Mouse (Mus musculus): ENCODE data around the gene Elovl7.

Gene Elovl7

DNA sequence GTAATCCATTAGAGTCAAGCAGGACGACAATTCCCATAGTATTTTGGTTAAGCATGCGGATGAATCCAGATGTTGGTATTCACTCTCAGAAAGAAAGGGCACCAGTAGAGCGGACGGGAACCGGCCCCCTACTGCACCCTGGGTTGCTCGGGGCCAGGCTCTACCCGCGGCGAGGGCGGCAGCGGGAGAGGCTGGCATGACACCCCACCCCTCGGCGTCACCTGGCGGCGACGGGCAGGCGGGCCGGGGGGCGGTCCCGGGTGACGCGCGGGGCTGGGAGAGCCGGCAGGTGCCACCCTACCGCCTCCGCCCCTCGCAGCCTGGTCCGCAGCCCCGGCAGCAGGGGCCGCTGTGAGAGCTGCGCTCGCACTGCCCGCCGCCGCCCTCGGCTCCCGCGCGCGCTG lies at the start of gene Elovl7:
Gene Elovl7, plus strand, starts transcription at position 324 of the 404 bp plus-strand sequence.
- peak; percentile 78 for DNase-seq

DNA sequence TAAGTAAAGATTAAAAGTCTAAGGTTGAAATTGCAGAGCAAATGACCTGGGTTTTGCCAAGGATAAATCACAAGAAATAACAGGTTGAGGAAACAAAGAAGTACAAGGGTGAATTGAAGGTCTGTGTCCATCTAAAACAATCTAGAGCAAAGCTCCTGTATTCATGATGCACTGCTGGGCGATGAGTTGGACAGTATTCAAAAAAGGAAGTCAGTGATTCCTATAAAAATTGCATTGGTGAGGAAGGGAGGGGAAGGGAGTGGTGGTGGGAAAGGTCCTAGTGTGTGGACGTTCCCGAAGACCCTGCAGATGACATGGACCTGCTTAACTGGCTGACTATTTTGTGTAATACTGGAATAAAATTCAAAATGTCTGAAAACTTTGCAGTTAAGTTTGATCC lies 49.6 kb upstream of the Elovl7 start:
- no peak for DNase-seq

DNA sequence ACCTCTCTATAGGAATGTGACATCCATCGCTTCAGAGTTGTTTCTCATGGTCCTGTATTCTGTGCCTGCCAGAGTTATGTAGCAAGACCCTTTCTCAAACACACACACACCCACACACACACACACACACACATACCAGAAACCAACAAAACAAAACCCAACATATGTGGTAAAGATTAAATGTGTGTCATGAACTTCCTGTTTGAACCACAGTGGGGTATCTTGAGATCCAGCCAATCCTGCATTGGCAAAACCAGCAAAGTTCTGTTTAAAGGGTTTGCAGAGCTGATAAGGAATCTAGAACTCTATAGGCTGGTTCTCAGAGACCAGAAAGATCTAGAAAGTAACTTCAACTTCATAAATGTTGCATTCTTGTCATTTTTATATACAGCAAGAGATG lies 44.2 kb upstream of the Elovl7 start:
- DNase-seq: no peak

DNA sequence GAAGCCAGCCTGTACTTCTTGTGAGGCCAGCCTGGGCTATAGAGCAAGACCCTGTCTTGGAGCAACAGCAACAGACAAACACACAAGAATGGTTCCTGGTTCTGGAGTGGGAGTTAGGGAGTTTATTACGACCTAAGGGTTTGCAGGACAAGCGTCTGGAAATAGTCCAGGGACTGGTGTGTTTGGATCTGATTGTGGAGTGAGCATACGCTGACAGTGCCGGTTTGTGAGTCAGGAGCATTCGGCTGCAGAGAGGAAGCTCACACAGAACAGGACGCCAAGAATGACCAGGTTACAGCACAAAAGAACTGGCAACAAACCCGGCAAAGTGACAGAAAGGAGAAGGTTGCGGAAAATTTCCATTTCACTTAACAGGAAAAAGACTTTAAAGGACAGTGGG lies 43.7 kb upstream of the Elovl7 start:
- DNase-seq: no peak

DNA sequence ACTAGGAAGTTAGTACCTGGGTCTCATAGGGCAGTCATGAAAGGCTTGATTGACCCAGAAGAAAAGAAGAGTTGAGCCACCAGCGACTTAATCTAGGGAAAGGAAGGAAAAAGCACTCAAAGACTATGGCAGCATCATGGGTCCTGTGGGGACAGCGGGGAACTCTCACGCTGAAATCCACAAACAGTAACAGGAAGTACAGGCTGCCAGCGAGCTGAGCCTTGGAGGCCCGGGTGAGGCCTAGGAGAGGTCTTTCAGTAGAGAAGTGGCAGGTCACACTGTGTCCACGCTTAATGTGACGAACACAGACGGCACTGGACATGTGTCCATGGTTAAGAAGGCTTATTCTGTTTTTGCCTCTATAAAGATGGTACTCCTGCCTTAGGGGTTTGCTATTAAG lies 34.6 kb upstream of the Elovl7 start:
- no peak for DNase-seq

DNA sequence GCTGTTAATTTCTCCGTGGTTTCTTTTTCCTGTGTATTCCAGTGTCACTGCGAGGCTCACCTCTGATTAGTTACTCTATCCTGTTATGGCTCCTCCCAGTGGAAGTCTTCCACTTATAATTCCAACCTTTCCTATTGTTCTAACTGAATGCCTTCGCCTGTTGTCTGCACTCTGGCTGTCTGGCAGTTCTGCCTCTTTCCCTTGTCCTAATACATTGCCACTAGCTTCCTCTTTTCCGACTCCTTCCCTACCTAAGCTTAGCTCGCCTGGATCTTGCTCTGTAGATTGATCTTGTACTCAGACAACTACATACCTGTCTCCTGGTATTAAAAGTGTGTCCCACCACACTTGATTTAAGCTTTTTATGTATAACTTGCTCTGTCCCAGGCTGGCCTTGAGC lies 33.4 kb upstream of the Elovl7 start:
- no peak for DNase-seq

DNA sequence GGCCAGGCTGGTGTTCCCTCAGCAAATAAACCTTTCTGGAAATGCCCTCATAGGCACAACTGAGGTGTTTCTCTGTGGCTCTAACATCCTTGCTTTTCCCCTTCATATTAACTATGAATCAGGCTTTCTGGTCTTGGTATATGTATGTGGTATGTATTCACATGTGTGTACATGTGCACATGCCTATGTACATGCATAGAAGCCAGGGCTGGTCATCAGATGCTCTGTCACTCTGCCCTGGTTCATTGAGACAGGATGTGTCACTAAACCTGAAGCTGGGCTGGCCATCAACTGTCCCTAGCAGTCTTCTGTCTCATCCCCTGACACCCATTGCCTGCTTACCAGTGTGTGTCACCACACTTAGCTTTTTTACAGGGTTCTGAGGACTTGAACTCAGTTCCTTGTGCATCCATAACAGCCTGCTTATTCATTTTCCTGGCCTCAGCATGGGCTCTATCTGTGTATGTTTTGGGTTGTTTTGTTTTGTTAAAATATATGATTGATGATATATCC lies 29.4 kb upstream of the Elovl7 start:
- DNase-seq: no peak

DNA sequence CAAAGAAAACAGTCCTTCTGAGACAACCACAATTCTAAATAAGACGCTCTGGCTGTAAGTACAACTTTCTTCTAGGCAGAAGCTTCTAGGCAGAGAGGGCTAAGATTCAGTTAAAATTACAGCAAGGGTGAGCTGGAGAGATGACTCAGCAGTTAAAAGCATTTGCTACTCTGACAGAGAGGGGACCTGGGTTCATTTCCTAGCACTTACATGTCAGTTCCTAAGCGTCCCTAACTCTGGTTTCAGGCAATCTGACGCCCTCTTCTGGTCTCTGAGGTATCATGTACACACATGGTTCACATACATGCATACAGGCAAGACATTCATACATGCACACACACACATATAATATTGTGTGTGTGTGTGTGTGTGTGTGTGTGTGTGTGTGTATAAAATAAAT lies 28.7 kb upstream of the Elovl7 start:
- DNase-seq: no peak

DNA sequence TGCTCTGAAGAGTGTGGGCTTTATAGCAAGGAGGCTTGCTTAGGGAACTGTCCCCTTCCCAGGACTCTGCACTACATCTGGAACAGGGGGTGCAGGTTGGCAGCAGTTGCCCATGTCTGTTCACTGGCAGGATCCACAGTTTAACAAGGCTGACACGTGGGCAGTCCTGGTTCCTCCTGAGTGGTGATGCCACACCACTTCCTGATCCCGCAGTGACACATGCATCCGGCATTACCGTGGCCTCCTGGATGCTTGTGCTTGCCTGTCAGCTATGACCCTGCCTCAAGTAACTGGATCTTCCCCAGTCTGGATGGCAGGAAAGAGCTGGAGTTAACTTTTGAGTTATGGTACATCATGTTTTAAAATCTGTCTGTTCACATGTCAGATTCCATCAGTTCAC lies 26.2 kb upstream of the Elovl7 start:
- DNase-seq: no peak

DNA sequence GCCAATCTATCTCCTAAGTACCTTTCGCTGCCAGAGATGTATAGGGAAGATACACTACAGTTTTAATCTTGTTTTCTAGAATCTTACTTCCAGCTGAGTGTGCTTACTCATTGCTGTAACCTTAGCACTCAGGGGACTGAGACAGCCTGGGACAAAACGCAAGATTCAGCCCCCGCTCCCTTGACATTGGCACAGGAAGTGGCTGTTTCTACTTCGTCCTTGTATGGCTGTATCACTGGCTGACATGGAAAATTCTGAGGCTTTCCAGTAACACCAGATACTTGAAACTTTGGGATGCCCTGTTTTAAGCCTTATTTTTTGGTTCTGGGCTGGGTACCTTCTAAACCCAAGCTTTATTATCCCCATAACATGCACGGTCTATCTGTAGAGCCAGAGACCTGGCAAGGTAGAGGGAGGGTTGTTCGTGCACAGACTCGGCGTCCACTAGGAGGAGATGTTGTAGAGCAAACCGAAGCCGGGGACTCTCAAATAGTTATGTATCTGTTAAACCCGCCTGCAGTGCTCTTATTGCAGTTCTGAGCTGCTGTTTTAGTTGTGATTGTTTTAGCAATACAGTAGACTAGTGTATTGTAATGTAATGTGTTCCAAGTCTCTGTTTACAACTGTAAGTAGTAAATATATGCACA lies 23.0 kb upstream of the Elovl7 start:
- DNase-seq: peak; percentile 58

DNA sequence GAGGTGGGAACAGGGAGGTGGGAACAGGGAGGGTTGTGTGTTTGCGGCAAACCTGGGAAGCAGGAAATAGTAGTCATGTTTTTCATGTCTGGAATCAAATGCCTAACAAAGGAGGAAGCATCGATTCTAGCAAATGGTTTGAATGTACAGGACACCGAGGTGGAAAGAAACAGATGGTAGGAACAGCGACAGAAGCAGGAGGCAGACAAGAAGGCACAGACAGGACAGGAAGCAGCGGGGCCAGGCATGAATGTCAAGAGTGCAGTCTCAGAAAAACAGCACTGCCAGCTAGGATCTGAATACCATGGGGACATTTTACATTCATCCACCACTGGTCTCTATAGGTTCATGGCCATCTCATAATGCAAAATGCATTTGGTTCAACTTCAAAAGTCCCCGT lies 18.7 kb upstream of the Elovl7 start:
- no peak for DNase-seq

DNA sequence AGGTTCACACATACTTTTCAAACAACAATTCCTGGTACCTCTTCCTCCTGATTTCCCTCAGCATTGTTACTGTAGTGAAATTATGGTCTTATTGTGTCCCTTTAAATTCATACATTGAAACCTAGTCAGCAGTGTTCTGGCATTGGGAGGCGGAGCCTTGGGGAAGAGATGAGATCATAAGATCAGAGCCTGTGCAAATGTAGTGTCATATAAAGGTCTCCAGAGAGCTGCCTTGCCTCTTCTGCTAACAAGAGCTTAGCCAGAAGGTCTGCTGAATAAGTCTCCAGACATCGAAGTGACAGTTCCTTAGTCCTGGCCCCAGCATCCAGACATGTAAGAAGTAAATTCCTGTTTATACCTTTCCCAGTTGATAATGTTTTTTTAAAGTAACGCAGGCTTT lies 9.3 kb upstream of the Elovl7 start:
- peak; percentile 25 for DNase-seq

DNA sequence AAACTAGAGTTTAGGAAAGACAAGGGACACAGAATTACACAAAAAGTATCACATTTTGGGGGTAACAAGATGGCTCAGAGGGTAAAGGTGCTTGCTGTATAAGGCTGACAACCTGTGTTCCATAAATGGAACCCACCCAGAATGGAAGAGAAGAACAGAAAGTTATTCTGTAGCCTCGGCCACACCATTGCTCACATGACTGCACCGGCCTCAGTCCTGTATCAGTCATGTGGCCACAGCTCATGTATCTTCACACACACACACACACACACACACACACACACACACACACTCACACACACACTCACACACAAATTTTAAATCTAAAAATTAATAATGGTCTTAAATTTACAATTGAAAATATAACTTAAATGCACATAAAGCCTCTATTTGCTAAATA lies 6.8 kb upstream of the Elovl7 start:
- DNase-seq: no peak

DNA sequence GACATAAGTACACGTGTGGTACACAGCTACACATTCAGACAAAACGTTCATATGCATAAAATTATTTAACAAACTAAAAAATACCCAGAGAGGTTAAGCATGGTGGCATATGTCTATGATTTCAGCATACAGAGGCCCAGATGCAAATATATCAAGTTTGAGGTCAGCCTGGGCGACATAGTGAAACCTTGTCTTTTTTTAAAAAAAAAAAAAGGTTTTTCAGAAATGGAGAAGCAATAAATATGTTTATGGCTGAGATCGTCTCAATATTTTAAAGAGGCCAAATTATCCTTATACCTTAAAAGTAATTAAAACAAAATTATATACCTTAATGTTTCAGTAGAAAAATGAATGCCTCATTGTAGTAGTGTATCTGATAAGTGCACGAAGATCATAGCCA lies 6.1 kb upstream of the Elovl7 start:
- DNase-seq: no peak

DNA sequence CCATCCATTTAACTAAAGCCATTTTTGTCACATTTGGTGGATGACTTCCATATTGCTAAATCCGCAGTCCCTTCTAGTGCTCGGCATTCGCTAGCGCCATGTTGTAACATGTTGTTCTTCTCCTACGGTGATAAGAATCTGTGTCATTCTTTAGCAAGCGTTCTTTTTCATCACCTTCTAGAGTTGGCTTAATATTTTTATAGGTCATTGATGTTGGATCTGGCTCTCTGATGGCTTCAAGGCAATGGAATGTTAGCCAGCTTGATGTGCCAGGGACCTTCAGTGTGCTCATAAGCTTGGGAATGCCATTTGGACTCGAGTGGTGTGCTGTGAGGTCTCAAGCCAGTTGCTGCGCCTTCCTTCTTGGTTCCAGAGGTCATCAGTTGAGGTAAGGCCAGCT lies 3.2 kb upstream of the Elovl7 start:
- DNase-seq: no peak

DNA sequence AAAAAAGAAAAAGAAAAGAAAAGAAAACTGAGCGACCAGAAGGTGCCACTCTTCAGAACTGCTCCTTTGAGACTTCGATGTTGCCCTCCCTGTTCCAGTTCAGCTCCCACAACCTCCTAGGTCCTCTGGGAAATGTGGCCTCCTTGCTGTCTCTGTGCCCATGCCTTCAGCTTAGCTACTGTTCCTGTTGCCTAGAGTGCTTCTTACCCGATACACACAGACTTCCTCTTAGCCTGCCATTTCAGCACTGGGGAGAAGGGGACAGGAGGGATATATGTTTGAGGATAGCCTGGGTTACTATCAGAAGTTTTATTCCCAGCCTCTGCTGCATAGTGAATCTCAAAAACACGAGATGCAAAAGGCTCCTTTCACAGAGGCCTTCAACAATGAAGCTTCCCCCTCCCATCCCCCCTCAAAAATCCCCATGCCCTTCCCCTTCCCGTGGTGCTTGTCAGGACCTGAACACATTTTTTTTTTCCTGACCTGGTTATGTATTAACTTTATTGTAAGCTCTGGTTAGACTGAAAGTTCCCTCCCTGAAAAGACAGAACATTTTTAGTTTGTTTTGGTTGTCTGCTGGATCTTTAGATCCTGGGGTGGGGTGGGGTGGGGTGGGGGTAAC lies 1.7 kb upstream of the Elovl7 start:
- no peak for DNase-seq

DNA sequence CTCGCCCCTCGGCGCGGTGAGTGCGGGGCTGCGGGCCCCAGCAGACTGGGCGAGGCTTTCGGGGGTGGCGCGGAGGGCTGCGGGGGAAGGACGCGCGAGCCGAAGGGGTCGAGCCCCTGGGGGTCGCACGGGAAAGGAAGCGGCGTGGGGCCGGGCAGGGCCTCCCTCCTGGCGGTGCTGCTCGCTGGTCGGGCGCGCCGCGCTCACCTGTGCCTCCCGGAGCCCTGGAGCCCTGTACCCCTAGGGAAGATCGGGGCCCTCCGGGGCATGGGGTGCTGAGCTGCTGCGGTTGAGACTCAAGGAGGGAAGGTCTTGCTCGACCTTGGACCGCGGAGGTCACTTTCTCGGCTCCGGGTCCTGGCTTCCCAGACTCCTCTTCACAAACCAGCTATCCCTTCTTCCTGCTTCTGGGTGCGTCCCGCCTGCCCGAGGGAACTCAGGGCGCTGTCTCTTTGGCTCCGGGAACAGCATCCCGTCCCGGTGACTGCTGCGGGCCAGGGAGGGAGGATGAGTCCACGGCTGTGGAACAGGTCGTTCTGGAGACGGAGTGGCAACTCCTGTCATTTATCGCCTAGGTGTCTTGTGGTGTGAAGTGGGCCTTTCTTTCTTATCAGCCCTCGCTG lies 392 bp downstream of the Elovl7 start:
- DNase-seq: peak; percentile 47

DNA sequence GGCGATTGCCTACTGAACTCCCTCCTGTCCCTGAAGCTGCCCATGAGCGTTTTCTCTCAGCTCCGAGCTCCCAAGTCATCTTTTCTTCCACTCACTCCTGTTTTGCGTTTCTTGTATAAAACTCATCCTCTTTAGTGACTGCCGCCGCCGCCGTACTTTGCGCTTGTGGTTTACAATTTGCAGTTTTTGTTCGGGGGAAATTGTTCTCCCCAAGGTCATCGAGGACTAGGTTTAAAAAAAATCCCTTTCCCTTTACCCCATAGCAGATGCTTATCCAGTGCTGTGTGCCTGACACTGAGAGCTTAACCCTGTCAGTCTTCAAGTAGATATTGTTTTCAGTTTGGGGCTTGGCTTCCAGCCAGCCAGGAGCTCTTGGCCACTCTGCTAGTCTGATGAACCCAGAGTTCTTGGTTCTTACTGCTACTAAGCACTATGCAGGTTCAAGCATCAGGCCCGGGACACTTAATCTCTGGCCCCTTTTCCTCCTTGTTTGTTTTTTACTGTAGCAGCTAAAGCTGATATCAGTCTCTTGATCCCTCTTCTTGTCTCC lies 1.1 kb downstream of the Elovl7 start:
- DNase-seq: peak; percentile 46

DNA sequence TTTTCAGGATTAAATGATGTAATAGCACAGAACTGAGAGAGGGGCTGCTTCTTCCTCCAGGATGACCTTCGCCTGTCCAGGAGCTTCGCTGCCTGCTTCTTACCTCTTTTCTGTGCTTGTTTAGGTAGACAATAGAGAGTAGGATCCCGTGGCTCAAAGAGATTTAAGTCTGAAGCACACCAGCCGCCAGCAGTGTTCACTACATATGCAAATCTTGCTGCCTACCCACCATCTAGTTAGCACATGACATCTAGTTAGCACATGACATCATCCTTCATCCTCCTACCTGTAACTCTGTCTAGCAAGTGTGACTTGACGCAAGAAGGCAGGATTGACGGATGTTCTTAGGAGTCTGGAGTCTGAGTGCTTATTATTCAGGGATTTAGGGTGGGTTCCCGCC lies 5.6 kb downstream of the Elovl7 start:
- DNase-seq: no peak

DNA sequence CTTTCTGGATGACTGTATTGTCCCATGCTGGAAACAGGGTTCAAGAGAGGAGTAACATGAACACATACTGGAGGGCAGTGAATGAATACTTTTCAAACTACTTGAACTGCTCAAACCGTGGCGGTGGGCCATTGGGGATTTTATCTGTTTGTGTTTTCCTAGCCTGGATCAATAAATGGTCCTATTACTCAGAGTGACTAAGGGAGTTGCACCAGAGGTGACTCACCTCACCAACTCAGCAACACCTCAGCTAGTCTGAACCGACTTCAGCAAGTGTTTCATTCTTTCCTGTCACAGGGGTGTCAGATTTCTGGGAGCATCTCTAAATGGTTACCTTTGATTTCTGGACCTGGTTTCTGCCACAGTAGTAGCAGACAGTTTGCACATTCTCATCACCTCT lies 15.0 kb downstream of the Elovl7 start:
- DNase-seq: no peak

DNA sequence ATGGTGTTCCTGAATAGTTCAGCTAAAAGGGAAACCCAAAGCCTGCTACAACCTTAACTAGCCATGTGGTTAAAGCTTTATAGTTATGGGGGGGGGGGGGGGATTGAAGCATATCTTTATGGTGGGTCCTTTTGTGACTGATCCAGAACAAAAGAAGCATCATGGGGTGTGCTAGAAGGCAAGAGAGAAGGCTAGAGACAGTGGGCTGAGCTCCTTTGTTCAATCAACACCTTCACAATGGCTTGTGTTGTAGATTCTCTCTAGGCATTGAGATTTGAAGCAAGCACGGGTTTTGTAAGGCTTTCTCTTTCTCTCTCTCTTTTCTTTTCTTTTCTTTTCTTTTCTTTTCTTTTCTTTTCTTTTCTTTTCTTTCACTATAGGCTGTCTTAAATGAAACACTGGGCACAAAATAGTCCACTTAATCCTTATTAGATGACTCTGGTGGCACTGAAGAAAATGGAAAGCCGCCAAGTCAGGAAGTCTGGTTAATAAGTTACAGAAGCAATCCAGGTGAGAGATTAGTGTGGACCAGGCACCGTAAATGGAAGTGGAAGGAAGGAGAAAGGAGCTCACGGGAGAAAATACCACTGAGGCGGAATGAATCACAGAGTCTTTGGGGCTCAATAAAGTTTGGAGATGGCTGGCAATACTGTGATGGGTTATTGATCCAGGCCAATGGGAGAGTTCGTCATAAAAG lies 15.6 kb downstream of the Elovl7 start:
- DNase-seq: no peak

DNA sequence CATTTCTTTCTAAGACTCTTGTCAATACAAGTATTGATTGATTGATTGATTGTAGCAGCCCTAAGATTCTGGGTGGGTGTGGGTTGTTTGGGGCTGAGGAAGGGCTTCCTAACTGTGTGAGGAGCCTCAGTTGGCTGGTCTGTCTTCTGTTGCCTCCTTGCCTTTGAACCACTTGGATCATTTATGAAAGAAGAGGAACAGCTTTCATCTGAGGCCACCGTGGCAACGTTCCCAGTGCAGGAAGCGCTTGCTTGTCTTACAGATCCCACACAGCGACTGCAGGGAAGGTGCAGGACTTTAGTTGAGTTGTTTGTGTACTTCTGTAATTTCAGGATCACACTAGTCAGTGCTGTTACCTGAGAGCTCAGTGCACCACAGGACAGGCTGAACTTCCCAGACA lies 25.8 kb downstream of the Elovl7 start:
- no peak for DNase-seq

DNA sequence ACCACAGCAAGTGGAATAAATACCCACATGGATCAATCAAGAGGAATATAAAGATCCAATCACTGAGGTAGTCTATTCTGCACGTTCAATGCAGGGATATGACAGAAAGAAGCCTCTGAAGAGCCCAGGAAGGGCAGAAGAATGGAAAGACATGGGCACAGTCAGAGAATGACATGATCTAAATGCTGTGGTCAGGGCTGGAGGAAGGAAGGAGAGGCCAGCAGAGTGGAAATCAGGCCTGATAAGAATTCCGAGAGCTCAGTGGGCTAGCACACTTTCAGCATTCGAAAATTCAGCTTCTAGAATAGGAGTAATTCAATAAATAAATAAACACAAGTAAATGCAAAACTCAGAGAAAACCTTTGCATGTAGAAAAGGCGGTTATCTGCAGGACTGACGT lies 27.5 kb downstream of the Elovl7 start:
- no peak for DNase-seq

Measured in retina, postnatal 1 day (tissue).